Mouse (Mus musculus): ENCODE results near the gene Saa1.

GRCm38 (mm10) chr7:46718591-46719270 lies 24.0 kb downstream of the Saa1 start:
- TF ChIP-seq POLR2A (IDR thresholded peaks at IDR 0.05; ENCODE audit: control insufficient read depth, low read depth, low read length): no peak
- no peak for TF ChIP-seq CTCF (IDR thresholded peaks at IDR 0.05; ENCODE audit: control insufficient read depth, insufficient read depth, insufficient replicate concordance, low read depth, low read length)
